Mouse (Mus musculus): ENCODE measurements around the gene Gm8369.

The Gm8369 gene

DNA sequence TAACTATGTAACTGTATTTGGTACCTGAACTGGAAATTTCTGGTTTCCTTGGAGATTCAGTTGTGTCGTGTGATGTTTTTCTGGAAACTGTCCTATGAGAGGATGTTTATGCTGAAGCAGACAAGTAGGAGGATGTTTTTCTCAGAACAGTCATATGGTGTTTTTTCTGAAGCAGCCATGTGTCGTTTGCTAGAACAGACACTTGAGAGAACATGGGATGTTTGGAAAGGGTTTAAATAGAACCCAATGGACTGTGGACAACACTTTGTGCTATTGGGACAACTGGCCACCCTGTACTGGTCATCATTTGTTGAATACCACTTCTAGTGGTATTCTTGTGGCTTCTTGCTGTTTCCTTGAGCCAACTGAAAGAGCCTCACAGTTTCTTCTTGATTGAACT lies at the start of gene Gm8369:
Gm8369 (plus strand) TSS at position 193 of the 400 bp plus-strand sequence.
- in situ Hi-C loops (cut with MboI, MseI): loop anchor here in 1 of 2 experiments (5.0 kb wide), 1 partner anchor 122 kb away; no protein-coding TSS in a partner anchor

DNA sequence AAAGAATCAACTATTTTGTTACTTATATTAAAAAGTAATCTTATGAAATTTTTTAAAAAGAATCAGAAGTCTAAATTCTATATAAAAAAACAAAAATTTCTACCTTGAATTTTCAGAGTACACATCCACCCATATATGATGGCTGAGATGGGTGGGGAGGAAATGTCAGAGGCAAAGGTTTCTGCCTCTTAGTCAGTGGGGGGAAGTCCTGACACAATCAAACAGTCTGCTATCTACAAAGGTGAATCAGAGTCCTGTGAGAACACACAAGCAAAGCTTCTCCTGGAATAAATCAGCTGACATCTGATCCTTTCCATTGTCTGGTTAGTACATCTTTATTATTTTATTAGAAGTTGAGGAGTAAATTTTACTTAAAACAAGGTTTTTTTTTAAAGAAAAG lies 42.4 kb upstream of the Gm8369 start, which contains the start of gene Ms4a4b:
Ms4a4b (plus strand) TSS at position 216 of the 400 bp plus-strand sequence.
- in situ Hi-C loops (cut with MboI, MseI): no loop called here

DNA sequence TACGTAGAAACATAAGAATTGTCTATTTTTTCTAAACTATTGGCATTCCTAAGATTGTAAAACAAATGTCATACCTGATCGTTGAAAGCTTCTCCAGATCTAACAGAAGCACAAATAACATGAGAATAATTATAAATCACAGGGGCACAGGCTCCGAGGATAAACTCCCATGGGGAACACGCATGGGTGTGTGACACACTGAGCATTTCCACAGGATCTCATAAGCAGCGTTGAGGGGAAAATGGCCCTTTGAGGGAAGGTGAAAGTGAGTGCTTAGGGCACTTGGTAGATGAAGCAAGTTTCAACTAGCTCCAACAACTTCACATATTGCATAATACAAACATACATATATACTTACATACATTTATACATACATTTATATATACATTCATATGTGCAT lies 41.8 kb upstream of the Gm8369 start:
- in situ Hi-C loops (cut with MboI, MseI): no loop called here

- in situ Hi-C loops (cut with MboI, MseI): no loop called here
Observed at GRCm38 (mm10) chr19:11447238-11447637, 38.5 kb upstream of the Gm8369 start.

GRCm38 (mm10) chr19:11459041-11459440 lies 26.7 kb upstream of the Gm8369 start:
- in situ Hi-C loops (cut with MboI, MseI): loop anchor here (5.0 to 25.0 kb wide), 3 partner anchors 42 to 872 kb away; partner anchors contain the start of genes Cyb561a3 (in 1 of the 2) and Tmem138 (in 1 of the 2)

DNA sequence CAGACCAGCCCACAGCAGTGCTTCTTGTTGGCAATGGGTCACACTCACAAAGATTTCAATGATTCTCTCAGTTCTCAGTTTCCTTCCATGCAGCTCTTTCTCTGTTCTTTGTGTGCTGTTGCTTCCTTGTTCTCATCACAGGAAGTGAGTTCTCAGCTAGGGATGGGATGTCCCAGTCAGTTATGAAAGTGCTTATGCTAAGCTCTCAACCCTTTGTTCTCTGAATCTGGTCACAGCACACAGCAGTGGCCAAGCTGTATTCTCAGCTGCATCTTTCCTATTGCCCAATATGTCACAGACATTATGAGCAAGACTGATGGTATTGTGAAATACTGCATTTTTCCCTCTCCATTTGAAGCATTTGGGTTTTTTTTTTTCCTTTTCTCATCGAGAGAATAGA lies 20.9 kb upstream of the Gm8369 start:
- in situ Hi-C loops (cut with MboI, MseI): loop anchor here in 1 of 2 experiments (5.0 to 25.0 kb wide), 2 partner anchors 92 to 877 kb away; partner anchors contain the start of genes Cyb561a3 and Tmem138

- in situ Hi-C loops (cut with MboI, MseI): loop anchor here in 1 of 2 experiments (25.0 kb wide), 1 partner anchor 879 kb away; the partner anchor contains the start of genes Cyb561a3 and Tmem138
Observed at GRCm38 (mm10) chr19:11466471-11466870, 19.3 kb upstream of the Gm8369 start.

- in situ Hi-C loops (cut with MboI, MseI): loop anchor here in 1 of 2 experiments (25.0 kb wide), 1 partner anchor 881 kb away; the partner anchor contains the start of genes Cyb561a3 and Tmem138
Observed at GRCm38 (mm10) chr19:11468361-11468760, 17.4 kb upstream of the Gm8369 start.

- in situ Hi-C loops (cut with MboI, MseI): loop anchor here in 1 of 2 experiments (25.0 kb wide), 1 partner anchor 882 kb away; the partner anchor contains the start of genes Cyb561a3 and Tmem138
Observed at GRCm38 (mm10) chr19:11469215-11469614, 16.5 kb upstream of the Gm8369 start, which contains the start of gene Ms4a6c. Gene Ms4a6c (plus strand): TSS chr19:11469366.

DNA sequence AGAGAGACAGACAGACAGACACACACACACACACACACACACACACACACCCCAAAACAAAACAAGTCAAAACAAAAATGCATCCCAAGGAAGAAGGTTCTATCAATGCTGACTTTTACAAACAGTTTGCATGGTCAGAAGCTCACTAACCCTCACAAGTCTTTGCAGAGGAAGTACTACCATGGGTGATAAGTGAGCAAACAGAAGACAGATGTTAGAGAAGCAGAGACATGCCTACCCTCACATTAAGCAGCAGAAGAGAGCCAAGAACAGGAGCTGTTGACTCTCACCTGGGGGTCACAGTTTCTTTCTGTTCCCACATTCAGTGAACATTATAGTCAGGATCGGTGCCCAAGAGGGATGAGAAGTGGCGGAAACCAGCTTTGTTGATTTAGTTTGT lies 6.0 kb upstream of the Gm8369 start:
- in situ Hi-C loops (cut with MboI, MseI): no loop called here

- in situ Hi-C loops (cut with MboI, MseI): no loop called here
Observed at GRCm38 (mm10) chr19:11482684-11483083, 3.1 kb upstream of the Gm8369 start.

- in situ Hi-C loops (cut with MboI, MseI): no loop called here
Observed at GRCm38 (mm10) chr19:11483941-11484340, 1.8 kb upstream of the Gm8369 start.

GRCm38 (mm10) chr19:11484388-11484787 lies 1.4 kb upstream of the Gm8369 start:
- in situ Hi-C loops (cut with MboI, MseI): no loop called here

DNA sequence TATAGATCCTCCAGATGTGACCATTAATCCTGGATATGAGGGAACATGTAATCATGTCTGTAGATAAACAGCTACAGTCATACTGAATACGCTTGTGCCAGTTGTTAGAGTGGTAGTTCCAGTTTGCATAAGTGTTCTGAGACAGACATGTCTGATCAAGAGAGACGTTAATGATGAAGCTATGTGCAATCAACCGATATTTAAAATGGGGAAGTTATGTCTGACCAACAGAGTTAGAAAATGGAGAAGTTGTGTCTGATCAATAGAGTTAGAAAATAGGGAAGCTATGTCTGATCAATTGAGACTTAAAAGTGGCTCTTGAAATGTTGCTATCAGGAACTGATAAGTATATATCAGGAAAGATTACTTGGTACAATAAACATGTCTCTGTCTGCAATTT lies 472 bp upstream of the Gm8369 start:
- in situ Hi-C loops (cut with MboI, MseI): loop anchor here in 1 of 2 experiments (5.0 kb wide), 1 partner anchor 122 kb away; no protein-coding TSS in a partner anchor

GRCm38 (mm10) chr19:11486599-11486998 lies 861 bp downstream of the Gm8369 start:
- in situ Hi-C loops (cut with MboI, MseI): loop anchor here in 1 of 2 experiments (5.0 kb wide), 1 partner anchor 121 kb away; no protein-coding TSS in a partner anchor

DNA sequence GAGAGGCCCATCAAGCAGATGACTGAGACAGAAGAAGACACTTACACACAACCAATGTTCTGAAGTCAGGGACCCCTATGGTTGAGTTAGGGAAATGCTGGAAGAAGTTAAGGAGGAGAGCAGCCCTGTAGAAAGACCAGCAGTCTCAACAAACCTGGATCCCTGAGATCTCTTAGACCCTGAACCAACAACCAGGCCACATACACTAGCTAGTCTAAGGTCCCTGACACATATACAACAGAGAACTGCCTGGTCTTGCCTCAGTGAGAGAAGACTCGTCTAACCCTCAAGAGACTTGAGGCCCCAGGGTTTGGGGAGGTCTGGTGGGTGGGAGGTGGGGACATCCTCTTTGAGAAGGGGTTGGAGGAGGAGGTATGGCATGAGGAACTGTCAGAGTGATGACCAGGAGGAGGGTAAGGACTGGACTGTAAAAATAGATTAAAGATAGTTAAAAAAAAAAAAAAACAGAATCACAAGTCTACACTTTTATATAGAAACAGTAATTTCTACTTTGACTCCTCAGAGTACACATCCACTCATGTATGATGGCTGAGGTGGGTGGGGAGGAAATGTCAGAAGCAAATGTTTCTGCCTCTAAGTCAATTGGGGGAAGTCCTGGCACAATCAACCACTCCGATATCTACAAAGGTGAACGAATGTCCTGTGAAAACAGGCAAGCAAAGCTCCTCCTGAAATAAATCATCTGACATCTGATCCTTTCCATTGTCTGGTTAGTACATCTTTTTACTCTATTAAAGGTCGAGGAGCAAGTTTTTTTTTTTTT lies 5.9 kb downstream of the Gm8369 start:
- in situ Hi-C loops (cut with MboI, MseI): loop anchor here in 1 of 2 experiments (5.0 to 10.0 kb wide), 2 partner anchors 129 to 747 kb away; no protein-coding TSS in a partner anchor

GRCm38 (mm10) chr19:11492671-11493070 lies 6.9 kb downstream of the Gm8369 start:
- in situ Hi-C loops (cut with MboI, MseI): loop anchor here in 1 of 2 experiments (5.0 to 10.0 kb wide), 2 partner anchors 130 to 748 kb away; no protein-coding TSS in a partner anchor

- in situ Hi-C loops (cut with MboI, MseI): loop anchor here in 1 of 2 experiments (5.0 to 10.0 kb wide), 2 partner anchors 132 to 750 kb away; no protein-coding TSS in a partner anchor
Observed at GRCm38 (mm10) chr19:11494519-11494918, 8.8 kb downstream of the Gm8369 start.

DNA sequence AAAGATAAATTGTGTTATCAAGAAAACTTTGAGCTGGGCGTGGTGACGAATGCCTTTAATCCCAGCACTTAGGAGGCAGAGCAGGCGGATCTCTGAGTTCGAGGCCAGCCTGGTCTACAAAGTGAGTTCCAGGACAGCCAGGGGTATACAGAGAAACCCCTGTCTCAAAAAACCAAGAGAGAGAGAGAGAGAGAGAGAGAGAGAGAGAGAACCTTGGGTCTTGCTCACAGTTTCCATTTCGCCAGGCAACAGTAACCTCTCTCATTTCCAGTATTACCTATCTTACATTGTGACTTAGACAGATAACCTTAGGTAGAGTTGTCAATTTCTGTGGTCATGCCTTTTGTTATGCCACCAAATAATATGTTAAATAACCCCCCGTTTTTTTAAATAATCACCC lies 10.6 kb downstream of the Gm8369 start:
- in situ Hi-C loops (cut with MboI, MseI): loop anchor here in 1 of 2 experiments (10.0 kb wide), 1 partner anchor 752 kb away; no protein-coding TSS in a partner anchor

DNA sequence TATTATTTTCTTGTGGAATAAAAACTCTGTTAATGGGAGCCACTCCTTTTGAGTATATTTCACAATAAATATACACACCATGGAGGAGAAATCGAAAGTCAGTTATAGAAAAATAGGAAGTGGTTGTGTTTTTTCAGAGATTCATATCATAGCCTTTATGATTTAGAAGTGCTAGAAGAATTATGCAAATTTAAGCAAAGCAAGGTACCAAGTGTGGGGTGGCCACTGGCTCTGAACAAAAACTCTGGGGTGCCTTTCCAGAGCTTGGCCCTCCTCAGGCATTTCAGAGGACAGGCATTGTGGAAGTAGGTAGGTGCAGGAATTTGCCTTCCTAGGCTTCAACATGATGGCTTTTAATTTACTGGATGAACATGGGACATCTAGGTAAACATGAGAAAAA lies 11.6 kb downstream of the Gm8369 start:
- in situ Hi-C loops (cut with MboI, MseI): loop anchor here in 1 of 2 experiments (10.0 kb wide), 1 partner anchor 752 kb away; no protein-coding TSS in a partner anchor

DNA sequence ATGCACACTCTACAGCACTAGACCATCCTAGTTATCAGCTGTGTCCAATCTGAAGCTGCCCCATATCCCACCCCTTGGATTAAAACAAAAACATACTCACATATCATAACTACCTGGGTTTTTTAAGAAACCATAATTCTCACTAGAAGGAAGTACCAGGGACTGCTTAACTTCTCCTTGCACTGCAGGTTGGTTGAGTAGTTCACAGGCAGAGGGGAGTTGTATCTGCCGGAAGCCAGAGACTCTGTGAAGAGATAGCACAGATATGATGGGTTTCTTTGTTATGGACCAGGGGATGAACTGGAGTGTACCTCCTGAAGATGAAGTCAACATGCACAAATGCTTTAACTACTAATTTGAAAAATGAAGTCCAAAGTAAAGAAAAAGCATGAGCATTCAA lies 15.1 kb downstream of the Gm8369 start:
- in situ Hi-C loops (cut with MboI, MseI): loop anchor here in 1 of 2 experiments (25.0 kb wide), 1 partner anchor 512 kb away; no protein-coding TSS in a partner anchor

GRCm38 (mm10) chr19:11501326-11501725 lies 15.6 kb downstream of the Gm8369 start:
- in situ Hi-C loops (cut with MboI, MseI): loop anchor here in 1 of 2 experiments (25.0 kb wide), 1 partner anchor 511 kb away; no protein-coding TSS in a partner anchor
